Mouse (Mus musculus) layer of hippocampus, adult 11-12 months (tissue): ENCODE results near the gene Tmem204.

Experiments
- DNase-seq: peaks from one replicate; pipeline ENCODE4 v3.0.0; 2022; ENCODE audit warnings: low spot score

The Tmem204 gene

DNA sequence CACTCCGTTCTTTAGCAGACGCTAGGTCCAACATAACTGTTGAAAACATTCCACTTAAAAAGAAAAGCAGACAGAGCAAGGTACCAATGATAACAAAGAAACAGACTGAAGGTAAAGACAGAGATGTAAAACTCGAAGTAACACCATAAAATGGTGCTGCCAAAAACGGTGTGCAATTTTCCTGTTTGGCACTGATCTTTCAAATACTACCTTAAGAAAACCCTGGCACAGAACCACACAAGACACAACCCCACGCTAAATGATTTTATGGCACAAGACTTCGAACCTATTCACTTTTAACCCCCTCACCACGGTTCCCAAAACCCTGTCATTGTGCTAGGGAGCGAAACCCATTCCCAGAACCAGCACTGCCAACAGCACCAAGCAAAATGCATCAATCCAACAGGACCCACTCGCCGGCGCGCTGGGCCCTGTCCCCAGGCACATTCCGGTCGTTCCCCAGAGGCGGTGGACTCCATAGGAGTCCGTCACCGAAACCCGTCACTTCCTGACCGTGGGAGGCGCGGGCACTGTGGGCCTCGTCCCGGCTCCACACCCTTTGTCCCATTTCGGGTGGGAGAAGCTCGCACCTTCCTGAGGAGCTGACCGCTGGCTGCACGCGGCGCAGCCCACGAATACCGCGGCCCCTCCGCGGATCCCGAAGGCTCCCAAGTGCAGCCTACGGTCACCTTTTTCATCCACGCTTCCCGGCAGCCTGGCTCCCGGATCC lies 68.4 kb downstream of the Tmem204 start:
- DNase-seq, result peak; percentile 37

DNA sequence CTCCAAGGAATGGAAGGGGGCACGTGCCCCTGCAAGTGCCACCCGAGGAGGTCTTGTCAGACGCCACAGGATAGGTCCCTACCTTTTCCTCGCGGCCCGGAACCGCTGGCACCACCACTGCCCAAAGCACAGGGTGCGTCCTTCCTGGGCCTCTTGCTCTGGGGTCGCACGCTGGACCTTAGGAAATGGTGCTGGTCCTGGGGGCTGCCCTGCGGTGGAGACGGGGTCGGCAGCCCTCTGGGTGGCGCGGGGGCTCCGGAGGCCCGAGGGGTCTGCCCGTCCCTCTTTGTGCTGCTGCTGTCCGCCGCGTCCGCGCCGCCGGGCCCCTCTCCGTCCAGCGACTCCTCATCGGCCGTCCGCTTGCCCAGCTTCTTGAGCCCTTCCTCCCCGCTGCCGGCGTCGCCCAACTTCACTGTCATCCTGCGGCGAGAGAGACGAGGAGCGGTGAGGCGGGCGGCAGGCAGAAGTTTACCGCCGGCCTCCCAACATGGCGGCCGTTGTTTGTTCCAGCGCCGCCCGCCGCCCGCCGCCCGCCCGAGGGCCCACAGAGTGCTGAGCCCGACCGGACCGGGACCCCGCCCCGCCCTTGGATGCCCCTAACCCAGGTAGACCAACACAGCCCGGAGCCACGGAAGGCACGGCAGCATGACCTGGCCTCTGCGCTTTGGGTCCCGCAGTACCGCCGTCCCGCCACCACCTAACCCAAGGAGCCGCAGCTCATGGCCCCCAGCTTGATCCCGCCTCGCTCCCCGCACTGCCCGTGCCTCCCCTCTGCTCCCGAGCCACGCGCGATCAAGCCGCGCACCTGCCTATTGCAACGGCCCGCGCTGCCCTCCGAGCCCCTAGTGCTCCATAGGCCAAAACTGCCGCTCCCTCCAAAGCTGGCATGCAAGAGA lies 69.5 kb downstream of the Tmem204 start:
- no peak for DNase-seq
